38 mouse cellular contexts compared by ENCODE assay signal in genomic region chr11:109414802-109415201, GRCm38 (mm10). TPM values are rescaled to one million over a fixed set of nuclear protein-coding genes. Genes with fewer than 3 reads are reported as not detected.
"Had no signal": no experiment of that assay in that cellular context is flagged by ENCODE, and none has a peak within 500 bp of the region (broad histone marks: within the 10 kb centered on the region; RNA-seq: fewer than 3 reads in every experiment).

No protein-coding gene starts in this region.

- H3K27ac ChIP-seq: gastrocnemius, adult 2 months; heart, adult 2 months; heart, embryonic 13.5 days; heart, embryonic 15.5 days; hindbrain, embryonic 10.5 days; hindbrain, embryonic 12.5 days; hindbrain, embryonic 14.5 days; kidney, embryonic 15.5 days; kidney, postnatal 0 days; liver, embryonic 13.5 days had no signal

- H3K9me3 ChIP-seq: heart, embryonic 15.5 days; hindbrain, embryonic 10.5 days; hindbrain, embryonic 12.5 days; kidney, embryonic 15.5 days; liver, embryonic 13.5 days had no signal

- H3K4me3 ChIP-seq: gastrocnemius, adult 2 months; heart, adult 2 months; heart, embryonic 13.5 days; heart, embryonic 15.5 days; hindbrain, embryonic 10.5 days; hindbrain, embryonic 12.5 days; kidney, embryonic 15.5 days; liver, embryonic 13.5 days had no signal

- H3K27me3 ChIP-seq: heart, embryonic 15.5 days; hindbrain, embryonic 12.5 days; kidney, embryonic 15.5 days; liver, embryonic 13.5 days had no signal

- ATAC-seq: hindbrain, embryonic 16.5 days; intestine, embryonic 16.5 days had no signal

- H3K36me3 ChIP-seq: heart, embryonic 13.5 days; heart, embryonic 15.5 days; hindbrain, embryonic 10.5 days; hindbrain, embryonic 12.5 days; kidney, embryonic 15.5 days; liver, embryonic 13.5 days had no signal

- DNase-seq: gastrocnemius, adult 2 months; gastrocnemius, postnatal 10 days; gastrocnemius, postnatal 25 days; heart, adult 11 months; heart, adult 2 months; heart, postnatal 4 days; kidney, adult 11 months; kidney, adult 2 months; kidney, adult 9 months; kidney, postnatal 14 days; layer of hippocampus, adult 9-11 months; layer of hippocampus, postnatal 36 days; liver; liver, embryonic 13.5 days had no signal

- H3K4me1 ChIP-seq: heart, embryonic 13.5 days; heart, embryonic 15.5 days; hindbrain, embryonic 12.5 days had no signal

RNA-seq across cellular contexts. Expression of gene 9930022D16Rik, which starts 1.1 kb away (rescaled TPM):
- total RNA-seq: gastrocnemius, adult 2 months; gastrocnemius, postnatal 10 days; gastrocnemius, postnatal 25 days; gastrocnemius, postnatal 4 days; heart, adult 2 months; heart, postnatal 25 days; heart, postnatal 4 days; layer of hippocampus, adult 18-20 months; layer of hippocampus, adult 8-10 months; layer of hippocampus, postnatal 14 days; layer of hippocampus, postnatal 36 days; left cerebral cortex, adult 18-20 months; left cerebral cortex, adult 8-10 months; left cerebral cortex, postnatal 10 days; left cerebral cortex, postnatal 36 days had no signal
- polyA plus RNA-seq: heart, adult 2 months; heart, embryonic 13.5 days; heart, embryonic 15.5 days; heart, postnatal 0 days; hindbrain, embryonic 10.5 days; hindbrain, embryonic 12.5 days; hindbrain, embryonic 14.5 days; hindbrain, embryonic 16.5 days; intestine, embryonic 14.5 days; intestine, embryonic 16.5 days; kidney, adult 2 months; kidney, embryonic 15.5 days; large intestine, adult 2 months; limb, embryonic 11.5 days; limb, embryonic 14.5 days; liver, embryonic 11.5 days; liver, embryonic 13.5 days had no signal
